Mouse (Mus musculus) testis, adult 2 months (tissue): ENCODE data around the gene Atox1. TPM values are rescaled to one million over a fixed set of nuclear protein-coding genes. Genes with fewer than 3 reads are reported as not detected.
"Not testable (repeated sequence)": the region's sequence is repeated elsewhere in the genome, so short reads cannot be mapped to it uniquely, and the experiment has no call there.

Experiments used
- H3K27ac ChIP-seq: fragments of 200-500 bp; 2 replicates; pipeline ENCODE4 v1.5.1; 2012; ENCODE audit warnings: low read depth, low read length; ENCODE audit not compliant: control insufficient read depth, insufficient read depth
- H3K27me3 ChIP-seq: fragments of 200-500 bp; 2 replicates; pipeline ENCODE4 v1.6.1; 2012; ENCODE audit warnings: mild to moderate bottlenecking, low read length, moderate library complexity; ENCODE audit not compliant: control insufficient read depth, insufficient read depth
- H3K36me3 ChIP-seq: fragments of 200-500 bp; 2 replicates; pipeline ENCODE4 v1.6.1; 2012; ENCODE audit warnings: mild to moderate bottlenecking, low read length; ENCODE audit not compliant: control insufficient read depth, insufficient read depth
- H3K4me1 ChIP-seq: fragments of 200-500 bp; 2 replicates; pipeline ENCODE4 v1.6.1; 2012; ENCODE audit warnings: low read length; ENCODE audit not compliant: control insufficient read depth, insufficient read depth
- H3K4me3 ChIP-seq: fragments of 200-500 bp; 2 replicates; pipeline ENCODE4 v1.5.1; 2012; ENCODE audit warnings: low read depth, mild to moderate bottlenecking, low read length, moderate library complexity, mixed read lengths; ENCODE audit not compliant: control insufficient read depth
- CTCF ChIP-seq: fragments of 200-500 bp; IDR thresholded peaks from 2 replicates; pipeline ENCODE4 v1.5.1; 2012; ENCODE audit warnings: low read depth, mild to moderate bottlenecking, inconsistent platforms, low read length, moderate library complexity; ENCODE audit not compliant: control insufficient read depth, insufficient read depth, insufficient replicate concordance
- POLR2A ChIP-seq: fragments of 200-500 bp; IDR thresholded peaks from 2 replicates; pipeline ENCODE4 v1.6.1; 2012; ENCODE audit warnings: low read depth, mild to moderate bottlenecking, inconsistent platforms, low read length, moderate library complexity; ENCODE audit not compliant: control insufficient read depth
- polyA plus RNA-seq: library from polyadenylated mRNA; depleted of rRNA; stranded (reverse); fragments of >200 nt; gene quantifications from 2 replicates; pipeline ENCODE4 v1.2.3, GENCODE M21; 2012

Atox1 gene
- polyA plus RNA-seq, 1 experiment: 142 TPM

- TF ChIP-seq POLR2A (no peak), CTCF (no peak)
- Histone ChIP-seq H3K4me3 (no peak overlapping the region), H3K27ac (peak overlapping the region; percentile 52; the same call in 1 of the 2 replicates), H3K4me1 (peaks cover 5% of the 10 kb centered on the region), H3K36me3 (no peaks in the 10 kb centered on the region), H3K27me3 (no peaks in the 10 kb centered on the region)
Measured at GRCm38 (mm10) chr11:55416609-55417265, 44.3 kb downstream of the Atox1 start.

- H3K27ac ChIP-seq: not testable (repeated sequence)
Measured at GRCm38 (mm10) chr11:55415731-55416130, 45.3 kb downstream of the Atox1 start.

GRCm38 (mm10) chr11:55415036-55415704 is 45.9 kb downstream of the Atox1 start:
- Histone ChIP-seq H3K36me3 (no peaks in the 10 kb centered on the region), H3K27me3 (no peaks in the 10 kb centered on the region), H3K27ac (peak overlapping the region; percentile 7), H3K4me3 (no peak overlapping the region), H3K4me1 (peaks cover 5% of the 10 kb centered on the region)
- TF ChIP-seq POLR2A (no peak), CTCF (no peak)

More at GRCm38 (mm10) chr11:55415731-55416130, 45.3 kb downstream of the Atox1 start:
- H3K4me1 ChIP-seq, H3K27me3 ChIP-seq, H3K4me3 ChIP-seq, H3K36me3 ChIP-seq: not testable (repeated sequence)

GRCm38 (mm10) chr11:55414314-55414713 is 46.7 kb downstream of the Atox1 start:
- no peak for TF ChIP-seq CTCF
- TF ChIP-seq POLR2A: no peak
- Histone ChIP-seq H3K4me3 (no peak overlapping the region), H3K27ac (peak overlapping the region; percentile 22; the same call in 1 of the 2 replicates), H3K36me3 (no peaks in the 10 kb centered on the region), H3K27me3 (no peaks in the 10 kb centered on the region), H3K4me1 (peaks cover 5% of the 10 kb centered on the region)

GRCm38 (mm10) chr11:55413416-55413796 is 47.6 kb downstream of the Atox1 start:
- peak overlapping the region; percentile 50 for H3K27ac ChIP-seq
- H3K27me3 ChIP-seq: no peaks in the 10 kb centered on the region
- no peak for TF ChIP-seq CTCF
- TF ChIP-seq POLR2A: no peak
- H3K4me1 ChIP-seq: peaks cover 5% of the 10 kb centered on the region
- H3K36me3 ChIP-seq: no peaks in the 10 kb centered on the region
- no peak overlapping the region for H3K4me3 ChIP-seq

- peaks cover 4% of the 10 kb centered on the region for H3K4me1 ChIP-seq
- TF ChIP-seq CTCF (no peak), POLR2A (no peak)
- H3K4me3 ChIP-seq: no peak overlapping the region
- H3K36me3 ChIP-seq: no peaks in the 10 kb centered on the region
- no peaks in the 10 kb centered on the region for H3K27me3 ChIP-seq
- H3K27ac ChIP-seq: peak overlapping the region; percentile 10; the same call in 1 of the 2 replicates
Measured at GRCm38 (mm10) chr11:55412680-55413415, 48.2 kb downstream of the Atox1 start.

- TF ChIP-seq POLR2A: no peak
- TF ChIP-seq CTCF: no peak
- Histone ChIP-seq H3K4me3 (no peak overlapping the region), H3K4me1 (peaks cover 2% of the 10 kb centered on the region), H3K36me3 (no peaks in the 10 kb centered on the region), H3K27ac (no peak overlapping the region), H3K27me3 (no peaks in the 10 kb centered on the region)
Measured at GRCm38 (mm10) chr11:55412034-55412433, 49.0 kb downstream of the Atox1 start.
